Mouse (Mus musculus) liver, adult 2 months (tissue): ENCODE results near the gene Msrb1.

Experiments
- CTCF ChIP-seq: fragments of 200-500 bp; IDR thresholded peaks from 2 replicates; pipeline ENCODE4 v1.5.1; 2011; ENCODE audit warnings: low read depth, low read length, control low read depth
- POLR2A ChIP-seq: fragments of 200-500 bp; IDR thresholded peaks from 2 replicates; pipeline ENCODE4 v1.6.1; 2011; ENCODE audit warnings: low read length, control low read depth; ENCODE audit not compliant: insufficient read depth; ENCODE audit errors: extremely low read depth

- TF ChIP-seq CTCF (no peak), POLR2A (no peak)
Observed at GRCm38 (mm10) chr17:24727618-24728017, 8.8 kb upstream of the Msrb1 start, which contains the start of gene Rpl3l.
